Mouse (Mus musculus) embryonic stem cell, embryonic (primary cell): Measurements from ENCODE around the gene Prkcb.

Source experiments
- CTCF ChIA-PET, 4 experiments: fragments of 300-600 bp in 2 of 4; fragments of 350-600 bp in 2 of 4; sonication (Branson Sonifier 250); formaldehyde crosslinking; loops; one replicate each; lab custom pipeline; 2022; ENCODE audit warnings: inconsistent platforms in 2 of 4; lab: Charles Lee
- POLR2A ChIA-PET, 4 experiments: fragments of 300-600 bp in 2 of 4; fragments of 350-600 bp in 2 of 4; sonication (Branson Sonifier 250); formaldehyde crosslinking; loops; one replicate each; lab custom pipeline; 2022; ENCODE audit warnings: antibody characterized with exemption in 4 of 4, inconsistent platforms in 1 of 4; lab: Charles Lee

Gene Prkcb

GRCm38 (mm10) chr7:122494088-122494487 is 205.5 kb downstream of the Prkcb start:
- ChIA-PET CTCF (interaction anchor here (0.5 to 2.1 kb wide), 24 partner anchors 9 to 692 kb away, joined by 3 to 13 read pairs (median 3); no protein-coding TSS in a partner anchor), POLR2A (interaction anchor here in 2 of 4 experiments (0.6 to 1.8 kb wide), 3 partner anchors 12 to 317 kb away, joined by 3 to 5 read pairs (median 5); no protein-coding TSS in a partner anchor)

DNA sequence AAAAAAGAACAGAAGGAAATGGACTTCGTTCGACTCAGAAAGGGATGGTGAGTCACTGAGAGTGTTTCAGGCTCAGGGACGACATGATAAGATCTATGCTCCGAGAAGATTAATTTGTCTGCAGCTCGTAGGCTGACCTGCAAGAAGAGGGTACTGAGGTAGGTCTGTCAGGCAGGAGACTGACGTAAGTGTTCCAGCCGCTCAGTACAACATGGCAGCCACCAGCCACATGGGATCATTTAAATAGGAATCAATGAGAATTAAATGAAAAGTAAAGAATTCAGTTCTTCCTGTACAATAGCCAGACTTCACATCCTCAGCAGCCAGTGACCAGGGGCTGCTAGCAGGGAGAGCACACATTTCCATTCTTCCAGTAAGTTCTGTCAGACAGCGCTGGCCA is 209.0 kb downstream of the Prkcb start:
- POLR2A ChIA-PET = interaction anchor here in 1 of 4 experiments (0.6 kb wide), 1 partner anchor 122 kb away, joined by 3 read pairs; no protein-coding TSS in a partner anchor
- CTCF ChIA-PET = interaction anchor here in 1 of 4 experiments (0.6 kb wide), 2 partner anchors 27 to 86 kb away, joined by 4 to 7 read pairs; no protein-coding TSS in a partner anchor

- POLR2A ChIA-PET = interaction anchor here in 1 of 4 experiments (0.8 kb wide), 1 partner anchor 148 kb away, joined by 3 read pairs; no protein-coding TSS in a partner anchor
- CTCF ChIA-PET = interaction anchor here in 1 of 4 experiments (1.0 kb wide), 1 partner anchor 20 kb away, joined by 3 read pairs; no protein-coding TSS in a partner anchor
Measured at GRCm38 (mm10) chr7:122498461-122498860, 209.9 kb downstream of the Prkcb start.

GRCm38 (mm10) chr7:122499743-122500597 is 211.4 kb downstream of the Prkcb start:
- ChIA-PET CTCF (no interaction called here), POLR2A (no interaction called here)

- ChIA-PET POLR2A (interaction anchor here in 2 of 4 experiments (0.6 to 1.1 kb wide), 4 partner anchors 13 to 448 kb away, joined by 3 to 4 read pairs (median 3); no protein-coding TSS in a partner anchor), CTCF (no interaction called here)
Measured at GRCm38 (mm10) chr7:122506467-122506866, 217.9 kb downstream of the Prkcb start.

- ChIA-PET CTCF (no interaction called here), POLR2A (no interaction called here)
Measured at GRCm38 (mm10) chr7:122509903-122510302, 221.4 kb downstream of the Prkcb start.

DNA sequence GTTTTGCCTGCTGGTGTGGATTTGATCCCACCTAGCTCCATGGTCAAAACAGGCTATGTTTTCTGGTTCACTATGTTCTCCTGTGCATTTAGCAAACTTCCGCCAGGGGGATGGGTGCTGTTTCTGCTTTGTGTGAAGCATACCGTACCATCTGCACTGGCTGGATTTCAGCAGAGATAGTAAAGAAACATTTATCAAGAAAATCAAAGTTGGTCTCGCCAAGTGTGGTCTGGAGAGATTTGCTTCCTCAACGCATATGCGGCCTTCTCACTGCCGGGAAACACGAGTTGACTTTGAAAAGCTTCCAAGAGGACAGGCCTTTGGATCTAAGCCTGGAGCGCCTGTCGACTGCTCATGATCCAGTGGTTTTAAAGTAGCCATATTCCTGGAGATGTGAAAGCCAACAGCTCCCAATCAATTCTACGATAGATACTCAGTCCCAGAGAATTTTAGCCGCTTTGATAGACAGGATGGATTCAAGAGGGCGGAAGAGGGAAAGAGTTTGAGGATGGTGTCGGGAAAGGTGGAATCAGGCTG is 223.9 kb downstream of the Prkcb start:
- ChIA-PET POLR2A (interaction anchor here in 1 of 4 experiments (1.1 kb wide), 1 partner anchor 9 kb away, joined by 3 read pairs; no protein-coding TSS in a partner anchor), CTCF (no interaction called here)

DNA sequence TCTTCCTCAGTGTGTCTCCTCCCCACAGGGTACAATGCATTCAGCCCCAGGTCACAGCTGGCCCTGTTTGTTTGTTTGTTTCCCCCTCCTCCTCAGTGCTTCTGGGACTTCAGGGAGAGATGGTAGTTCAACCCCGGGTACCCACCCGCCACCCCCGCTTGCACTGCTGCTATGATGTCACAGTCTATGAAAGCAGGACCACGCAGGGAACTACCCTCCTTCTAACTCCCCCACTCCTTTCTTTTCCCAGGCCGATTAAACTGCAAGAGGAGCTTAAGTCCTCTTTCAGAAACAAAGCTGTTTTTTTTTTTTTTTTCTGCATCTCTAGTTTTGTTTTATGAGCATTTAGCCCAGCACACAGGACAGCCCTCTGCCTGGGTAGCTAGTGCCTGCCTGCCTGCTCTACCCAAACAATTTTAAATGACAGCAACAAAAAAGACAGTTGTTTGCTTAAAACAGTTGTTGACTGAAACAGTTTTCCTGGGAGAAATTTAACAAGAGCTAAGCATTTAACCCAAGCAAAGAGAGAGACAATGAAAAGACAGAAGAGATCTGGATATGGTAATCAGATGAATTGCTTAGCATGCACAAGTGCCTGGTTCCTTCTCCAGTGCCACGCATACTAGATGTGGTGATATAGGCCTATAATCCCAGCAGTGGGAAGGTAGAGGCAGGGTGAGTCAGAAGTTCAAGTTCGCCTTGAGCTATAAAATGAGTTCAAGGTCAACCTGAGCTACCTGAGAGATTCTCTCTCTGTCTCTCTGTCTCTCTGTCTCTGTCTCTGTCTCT is 232.5 kb downstream of the Prkcb start:
- CTCF ChIA-PET = interaction anchor here in 3 of 4 experiments (0.7 kb wide), 4 partner anchors 111 to 279 kb away, joined by 3 to 18 read pairs (median 5); no protein-coding TSS in a partner anchor
- POLR2A ChIA-PET = interaction anchor here in 3 of 4 experiments (0.5 to 1.0 kb wide), 7 partner anchors 8 to 1410 kb away, joined by 3 to 5 read pairs (median 3); no protein-coding TSS in a partner anchor

GRCm38 (mm10) chr7:122528201-122528600 is 239.7 kb downstream of the Prkcb start:
- POLR2A ChIA-PET = no interaction called here
- CTCF ChIA-PET = no interaction called here

DNA sequence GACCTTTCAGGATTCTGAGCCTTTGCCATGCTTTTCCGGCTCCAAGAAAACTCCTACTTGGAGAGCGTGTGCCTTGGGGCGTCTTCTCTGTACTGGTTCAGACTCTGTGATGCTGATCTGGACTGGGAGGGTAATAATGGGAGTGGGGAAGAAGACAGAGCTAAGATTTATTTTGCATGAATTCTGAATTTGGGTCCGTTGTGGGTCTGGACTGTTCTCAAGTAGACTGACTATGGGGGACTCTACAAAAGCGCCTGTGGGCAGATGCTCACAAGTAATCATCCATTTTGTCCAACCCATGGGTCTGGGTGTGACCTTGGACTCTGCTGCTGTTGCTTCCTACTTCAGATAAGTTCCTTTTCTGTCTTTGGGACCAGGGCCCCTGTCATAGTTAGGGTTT is 240.1 kb downstream of the Prkcb start:
- POLR2A ChIA-PET = no interaction called here

DNA sequence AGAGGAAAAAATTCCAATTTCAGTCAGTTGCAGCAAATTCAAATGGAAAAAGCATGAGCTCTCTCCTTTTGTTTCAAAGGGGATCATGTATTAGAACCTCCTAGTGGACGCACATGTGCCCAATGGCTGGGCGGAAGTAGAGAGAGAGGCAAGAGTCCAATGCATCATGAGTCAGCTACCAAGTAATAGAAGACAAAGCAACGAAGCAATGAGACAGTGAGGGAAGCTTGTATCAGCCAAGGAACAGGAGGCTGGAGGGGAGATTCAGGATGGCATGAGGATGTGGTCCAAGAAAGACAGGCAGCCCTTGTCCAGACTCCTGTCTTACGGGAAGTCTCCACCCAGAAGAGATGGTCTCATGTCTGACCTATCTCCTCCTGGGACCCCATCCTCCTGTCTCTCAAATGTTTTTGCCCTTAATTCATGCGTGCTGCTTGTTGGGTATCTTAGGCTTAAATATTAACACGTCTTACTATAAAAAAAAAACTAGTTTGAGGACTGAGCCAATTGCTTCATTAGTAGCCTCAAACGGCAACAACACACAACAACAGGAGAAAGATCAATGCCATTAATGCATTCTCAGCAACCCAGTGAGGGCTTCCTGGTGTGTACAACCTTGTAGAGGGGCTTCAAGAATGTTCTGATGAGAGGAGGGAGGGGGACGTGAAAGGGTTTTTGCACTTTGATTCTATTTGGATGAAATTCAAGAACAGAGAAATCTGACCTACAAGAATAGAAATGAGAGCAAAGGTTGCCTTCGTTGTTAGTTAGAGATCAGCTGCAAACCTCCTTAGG is 245.2 kb downstream of the Prkcb start:
- CTCF ChIA-PET = no interaction called here
- POLR2A ChIA-PET = no interaction called here

More for the DNA sequence above, 240.1 kb downstream of the Prkcb start:
- CTCF ChIA-PET = no interaction called here

DNA sequence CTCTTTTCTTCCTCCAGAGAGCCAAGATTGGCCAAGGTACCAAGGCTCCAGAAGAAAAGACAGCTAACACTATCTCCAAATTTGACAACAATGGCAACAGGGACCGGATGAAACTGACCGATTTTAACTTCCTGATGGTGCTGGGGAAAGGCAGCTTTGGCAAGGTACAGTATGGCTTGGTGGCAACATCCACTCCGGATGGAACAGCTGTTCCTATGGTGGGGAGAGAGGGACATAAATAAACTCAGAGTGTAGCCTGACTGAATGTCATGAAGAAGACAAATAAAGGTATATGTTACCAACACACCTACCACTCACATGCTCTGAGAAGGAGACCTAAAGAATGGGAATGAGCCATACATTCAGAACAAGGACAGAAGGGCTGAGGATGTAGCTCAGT is 256.1 kb downstream of the Prkcb start:
- POLR2A ChIA-PET = interaction anchor here in 1 of 4 experiments (1.4 kb wide), 1 partner anchor 10 kb away, joined by 3 read pairs; no protein-coding TSS in a partner anchor

DNA sequence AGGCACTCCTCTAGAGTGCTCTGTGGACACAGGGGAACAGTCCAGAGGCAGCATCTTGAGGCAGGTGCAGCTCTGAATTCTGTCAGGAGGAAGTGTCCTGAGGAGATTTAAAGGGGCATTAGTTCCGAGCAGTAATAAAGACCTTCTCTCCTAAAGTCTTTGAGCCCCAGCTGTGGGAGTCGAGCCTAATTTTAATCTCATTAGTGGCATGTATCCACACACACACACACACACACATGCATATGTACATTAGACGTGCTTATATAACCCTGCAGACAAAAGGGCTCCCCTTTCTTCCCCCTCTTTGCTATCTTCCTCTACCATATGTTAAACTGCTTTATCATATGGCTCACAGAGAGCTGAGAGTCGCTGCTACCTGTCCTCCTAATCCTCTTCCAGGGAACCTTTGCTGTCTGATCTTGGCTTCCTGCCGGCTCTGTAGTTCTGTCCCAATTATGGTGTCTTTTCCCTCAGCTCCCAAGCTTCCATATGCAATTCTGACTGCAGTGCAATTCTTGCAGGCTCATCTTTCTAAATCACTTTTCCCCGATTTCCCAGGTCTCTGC is 268.1 kb downstream of the Prkcb start:
- POLR2A ChIA-PET = no interaction called here
- CTCF ChIA-PET = no interaction called here

More for the DNA sequence above, 256.1 kb downstream of the Prkcb start:
- CTCF ChIA-PET = no interaction called here

- POLR2A ChIA-PET = no interaction called here
- CTCF ChIA-PET = no interaction called here
Measured at GRCm38 (mm10) chr7:122558085-122558811, 269.7 kb downstream of the Prkcb start.

- ChIA-PET CTCF (no interaction called here), POLR2A (interaction anchor here in 1 of 4 experiments (0.6 kb wide), 1 partner anchor 310 kb away, joined by 3 read pairs; no protein-coding TSS in a partner anchor)
Measured at GRCm38 (mm10) chr7:122558912-122559311, 270.4 kb downstream of the Prkcb start.

- ChIA-PET CTCF (no interaction called here), POLR2A (no interaction called here)
Measured at GRCm38 (mm10) chr7:122562586-122562985, 274.0 kb downstream of the Prkcb start.

- ChIA-PET POLR2A (no interaction called here), CTCF (no interaction called here)
Measured at GRCm38 (mm10) chr7:122565371-122565770, 276.8 kb downstream of the Prkcb start.
